Mouse (Mus musculus): ENCODE measurements around the gene Klf1.

GRCm38 (mm10) chr8:84907493-84907892 is 5.8 kb downstream of the Klf1 start:
- no peak for TF ChIP-seq CTCF (IDR thresholded peaks at IDR 0.05; ENCODE audit: borderline replicate concordance, extremely low read depth, insufficient read depth, insufficient read length)
- no peak for TF ChIP-seq POLR2A (IDR thresholded peaks at IDR 0.05; ENCODE audit: borderline replicate concordance, extremely low read depth, insufficient read depth, insufficient read length, poor library complexity, severe bottlenecking)

Data from brain, embryonic 14.5 days (tissue).